Comparison of ENCODE assay signal across 20 mouse cellular contexts in the genomic region with DNA sequence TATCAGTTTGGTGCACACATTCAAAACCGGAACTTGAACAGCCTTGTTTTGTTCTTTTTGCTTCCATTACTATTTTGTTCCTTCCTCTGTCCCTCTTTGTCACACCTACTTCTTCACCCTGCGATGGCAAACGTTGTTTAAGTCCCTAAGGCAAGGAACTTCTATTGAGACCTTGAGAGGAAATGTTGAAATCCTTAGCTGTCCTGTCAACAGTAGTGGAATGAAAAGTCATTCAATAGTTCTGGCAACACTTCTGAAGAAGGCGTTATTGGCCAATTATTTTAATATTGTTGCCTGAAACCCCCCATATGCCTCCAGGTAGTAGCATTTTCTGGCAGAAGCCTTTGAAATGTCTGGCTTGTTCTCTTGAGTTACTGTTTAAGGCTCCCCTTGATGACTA.
"Had no signal": no experiment of that assay in that cellular context is flagged by ENCODE, and none has a peak within 500 bp of the region (broad histone marks: within the 10 kb centered on the region; RNA-seq: fewer than 3 reads in every experiment).

No protein-coding gene starts in this region.

- H3K9me3 ChIP-seq: liver, embryonic 13.5 days; liver, embryonic 15.5 days; lung, embryonic 15.5 days; megakaryocyte, embryonic 14.5 days; midbrain, embryonic 12.5 days; neural tube, embryonic 13.5 days; neural tube, embryonic 15.5 days; stomach, embryonic 15.5 days had no signal

- H3K4me1 ChIP-seq: liver, embryonic 13.5 days; liver, embryonic 15.5 days; neural tube, embryonic 13.5 days; stomach, embryonic 15.5 days had no signal

- H3K36me3 ChIP-seq: liver, embryonic 13.5 days; liver, embryonic 15.5 days; lung, embryonic 15.5 days; midbrain, embryonic 12.5 days; neural tube, embryonic 13.5 days; neural tube, embryonic 15.5 days; stomach, embryonic 15.5 days had no signal

- DNase-seq: liver, embryonic 13.5 days; liver, postnatal 0 days; lung, adult 2 months; lung, postnatal 10 days; midbrain, embryonic 14.5 days; right cerebral cortex, postnatal 14 days; thymus, adult 2 months; thymus, postnatal 25 days; thymus, postnatal 4 days had no signal

- H3K27ac ChIP-seq: liver, embryonic 13.5 days; liver, embryonic 15.5 days; lung, embryonic 15.5 days; macrophage; midbrain, embryonic 12.5 days; neural tube, embryonic 13.5 days; neural tube, embryonic 15.5 days; stomach, embryonic 15.5 days; stomach, postnatal 0 days had no signal

- H3K9ac ChIP-seq: liver, embryonic 13.5 days; liver, embryonic 15.5 days; liver, postnatal 0 days; lung, embryonic 15.5 days; midbrain, embryonic 12.5 days; neural tube, embryonic 13.5 days; neural tube, embryonic 15.5 days; stomach, embryonic 15.5 days had no signal

- H3K27me3 ChIP-seq: liver, embryonic 13.5 days; liver, embryonic 15.5 days; lung, embryonic 15.5 days; megakaryocyte, embryonic 14.5 days; midbrain, embryonic 12.5 days; neural tube, embryonic 13.5 days; neural tube, embryonic 15.5 days; stomach, embryonic 15.5 days had no signal

- ATAC-seq: liver, postnatal 0 days; midbrain, embryonic 16.5 days had no signal

- H3K4me2 ChIP-seq: liver, embryonic 13.5 days; liver, embryonic 15.5 days; lung, embryonic 15.5 days; midbrain, embryonic 12.5 days; neural tube, embryonic 13.5 days; neural tube, embryonic 15.5 days; stomach, embryonic 15.5 days had no signal

- H3K4me3 ChIP-seq: liver, embryonic 13.5 days; liver, embryonic 15.5 days; lung, embryonic 15.5 days; megakaryocyte, embryonic 14.5 days; midbrain, embryonic 12.5 days; myocyte; neural tube, embryonic 13.5 days; neural tube, embryonic 15.5 days; stomach, embryonic 15.5 days had no signal
